9 mouse cellular contexts compared by ENCODE assay signal in the genomic region with DNA sequence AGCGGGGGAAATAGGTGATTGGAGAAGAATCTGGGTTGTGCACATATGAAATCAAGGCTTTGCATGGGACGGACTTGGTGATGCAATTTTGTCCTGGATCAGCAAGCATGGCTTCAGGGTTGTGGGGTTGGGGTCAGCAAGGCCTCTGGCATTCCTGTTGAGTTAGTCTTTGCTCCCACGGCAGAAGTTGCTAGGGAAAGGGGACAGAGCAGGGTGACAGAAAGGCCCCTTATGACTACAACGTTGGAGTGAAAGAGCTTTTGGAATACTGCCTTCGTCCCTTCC. TPM values are rescaled to one million over a fixed set of nuclear protein-coding genes. Genes with fewer than 3 reads are reported as not detected.
DNase-seq lines count a peak whose midpoint lies in the region; ATAC-seq and TF ChIP-seq lines count a peak whose summit lies in the region.
"Had no signal": no experiment of that assay in that cellular context is flagged by ENCODE, and none has a peak within 500 bp of the region (broad histone marks: within the 10 kb centered on the region; RNA-seq: fewer than 3 reads in every experiment).

No protein-coding gene starts in this region.

- no peaks in the 10 kb centered on the region for H3K27me3 ChIP-seq in lung, postnatal 0 days (replicated peaks; ENCODE audit: insufficient read depth, low read length)
- H3K27me3 ChIP-seq in limb, embryonic 14.5 days (ENCODE audit: control insufficient read depth, insufficient read depth, low read length): no peaks in the 10 kb centered on the region
- no peaks in the 10 kb centered on the region for H3K27me3 ChIP-seq in stomach, embryonic 14.5 days (ENCODE audit: control insufficient read depth, insufficient read depth, low read length)

- DNase-seq in cerebellum, adult 11 months: no peak
- DNase-seq in lung, postnatal 0 days (ENCODE audit: low spot score): no peak
- DNase-seq in lung, postnatal 25 days (ENCODE audit: low spot score): no peak
- no peak for DNase-seq in limb, embryonic 14.5 days (ENCODE audit: low spot score)
- no peak for DNase-seq in left cerebral cortex, postnatal 10 days (ENCODE audit: extremely low spot score in 1 of 2, low spot score in 2 of 2)
- no peak for DNase-seq in layer of hippocampus, postnatal 25 days (ENCODE audit: extremely low spot score in 1 of 2, low spot score in 1 of 2)
- DNase-seq: cerebellum, postnatal 36 days had no signal

- 48% methylated on average over 5 of the region's 5 CpGs for WGBS in lung, postnatal 0 days
- WGBS in limb, embryonic 14.5 days: 62% methylated on average over 5 of the region's 5 CpGs
- 60% methylated on average over 5 of the region's 5 CpGs for WGBS in stomach, embryonic 14.5 days

- no peaks in the 10 kb centered on the region for H3K9me3 ChIP-seq in lung, postnatal 0 days (ENCODE audit: low read length)
- H3K9me3 ChIP-seq in limb, embryonic 14.5 days (ENCODE audit: control insufficient read depth, low read length): no peaks in the 10 kb centered on the region
- no peaks in the 10 kb centered on the region for H3K9me3 ChIP-seq in stomach, embryonic 14.5 days (ENCODE audit: control insufficient read depth, low read depth, low read length)

- H3K4me1 ChIP-seq in lung, postnatal 0 days (ENCODE audit: insufficient read depth, low read depth, low read length): peaks cover 4% of the 10 kb centered on the region; the same call in 1 of the 2 replicates
- peaks cover 9% of the 10 kb centered on the region for H3K4me1 ChIP-seq in limb, embryonic 14.5 days (ENCODE audit: control insufficient read depth, insufficient read depth, low read length)
- peaks cover 8% of the 10 kb centered on the region; the same call in 1 of the 2 replicates for H3K4me1 ChIP-seq in stomach, embryonic 14.5 days (ENCODE audit: control insufficient read depth, insufficient read depth, low read length)

- H3K4me2 ChIP-seq in lung, postnatal 0 days (replicated peaks; ENCODE audit: low read depth, low read length): peak overlapping the region; percentile 58
- peak overlapping the region; percentile 68 for H3K4me2 ChIP-seq in limb, embryonic 14.5 days (replicated peaks; ENCODE audit: low read depth, low read length, severe bottlenecking)
- peak overlapping the region; percentile 45 for H3K4me2 ChIP-seq in stomach, embryonic 14.5 days (replicated peaks; ENCODE audit: low read depth, low read length)

- ATAC-seq in cerebellum, adult (ENCODE audit: insufficient number of reproducible peaks, low FRiP score, low TSS enrichment): peak; percentile 12; the same call in 1 of the 2 replicates
- no peak; the same call in 1 of the 2 replicates for ATAC-seq in lung, postnatal 0 days
- no peak for ATAC-seq in limb, embryonic 14.5 days (ENCODE audit: low FRiP score, low read depth)
- no peak for ATAC-seq in stomach, embryonic 14.5 days (ENCODE audit: insufficient number of reproducible peaks, insufficient read depth, low FRiP score, low read depth)

- H3K36me3 ChIP-seq in lung, postnatal 0 days (ENCODE audit: insufficient read depth, low read length): no peaks in the 10 kb centered on the region
- H3K36me3 ChIP-seq in limb, embryonic 14.5 days (ENCODE audit: control insufficient read depth, insufficient read depth, low read length): peaks cover 18% of the 10 kb centered on the region; the same call in 1 of the 2 replicates
- H3K36me3 ChIP-seq in stomach, embryonic 14.5 days (ENCODE audit: control insufficient read depth, insufficient read depth, low read length): peaks cover 4% of the 10 kb centered on the region; the same call in 1 of the 2 replicates

- intact Hi-C loops in left cerebral cortex, postnatal 10 days (cut with DNase I): no loop called here

- H3K9ac ChIP-seq in lung, postnatal 0 days (replicated peaks; ENCODE audit: low read depth): peak overlapping the region; percentile 33
- H3K9ac ChIP-seq in limb, embryonic 14.5 days (ENCODE audit: low read depth, low read length, severe bottlenecking): peak overlapping the region; percentile 67
- H3K9ac ChIP-seq in stomach, embryonic 14.5 days (replicated peaks; ENCODE audit: low read depth, low read length): peak overlapping the region; percentile 45; the same call in 1 of the 2 replicates

- TF ChIP-seq EP300 in lung, postnatal 0 days (IDR thresholded peaks at IDR 0.05): no peak

- peak overlapping the region; percentile 57 for H3K4me3 ChIP-seq in lung, postnatal 0 days (ENCODE audit: low read depth, low read length)
- peak overlapping the region; percentile 51 for H3K4me3 ChIP-seq in limb, embryonic 14.5 days (replicated peaks; ENCODE audit: low read length)
- peak overlapping the region; percentile 50 for H3K4me3 ChIP-seq in stomach, embryonic 14.5 days (ENCODE audit: low read depth, low read length)

- no peak for TF ChIP-seq POLR2A in limb, embryonic 14.5 days (IDR thresholded peaks at IDR 0.05; ENCODE audit: borderline replicate concordance, extremely low read depth, insufficient read depth, insufficient read length)

- TF ChIP-seq CTCF in lung, postnatal 0 days (IDR thresholded peaks at IDR 0.05): no peak

- peak overlapping the region; percentile 79 for H3K27ac ChIP-seq in lung, postnatal 0 days (ENCODE audit: low read length)
- H3K27ac ChIP-seq in limb, embryonic 14.5 days (replicated peaks; ENCODE audit: low read depth, low read length): peak overlapping the region; percentile 94
- peak overlapping the region; percentile 93 for H3K27ac ChIP-seq in stomach, embryonic 14.5 days (ENCODE audit: low read length)

RNA-seq across cellular contexts. Expression of a gene that starts 0.8 kb away (rescaled TPM):
- 54.5 TPM in 2 replicates for polyA plus RNA-seq in lung, postnatal 0 days (2015; fragmentation: Nextera tagmentation; extraction: Ambion mirVana)
- polyA plus RNA-seq in limb, embryonic 14.5 days (2012; rRNA removed): 23.4 and 27.9 TPM in 2 replicates
- polyA plus RNA-seq in limb, embryonic 14.5 days (2014; fragmentation: Nextera tagmentation; extraction: Ambion mirVana): 66.3 and 66.7 TPM in 2 replicates
- 78.2 and 79.1 TPM in 2 replicates for polyA plus RNA-seq in stomach, embryonic 14.5 days (2014; fragmentation: Nextera tagmentation; extraction: Ambion mirVana)
- total RNA-seq in left cerebral cortex, postnatal 10 days (2021): 10 to 100 TPM; 11.9 to 15.9 TPM
- total RNA-seq in layer of hippocampus, postnatal 25 days (2021): 10 to 100 TPM; 29.7 to 35.0 TPM

RNA-seq across cellular contexts. Expression of a gene that starts 26.5 kb away (rescaled TPM):
- 18.9 and 21.5 TPM in 2 replicates for polyA plus RNA-seq in lung, postnatal 0 days (2015; fragmentation: Nextera tagmentation; extraction: Ambion mirVana)
- 23.7 and 31.9 TPM in 2 replicates for polyA plus RNA-seq in limb, embryonic 14.5 days (2012; rRNA removed)
- 26.5 and 26.6 TPM in 2 replicates for polyA plus RNA-seq in limb, embryonic 14.5 days (2014; fragmentation: Nextera tagmentation; extraction: Ambion mirVana)
- 29.1 and 29.8 TPM in 2 replicates for polyA plus RNA-seq in stomach, embryonic 14.5 days (2014; fragmentation: Nextera tagmentation; extraction: Ambion mirVana)
- 10 to 100 TPM; 10.9 to 12.6 TPM for total RNA-seq in left cerebral cortex, postnatal 10 days (2021)
- 10 to 100 TPM; 12.0 to 16.9 TPM for total RNA-seq in layer of hippocampus, postnatal 25 days (2021)

RNA-seq across cellular contexts. Expression of a gene that starts 40.1 kb away (rescaled TPM):
- 575 and 592 TPM in 2 replicates for polyA plus RNA-seq in lung, postnatal 0 days (2015; fragmentation: Nextera tagmentation; extraction: Ambion mirVana)
- polyA plus RNA-seq in limb, embryonic 14.5 days (2012; rRNA removed): 876 and 1,182 TPM in 2 replicates
- 1,044 and 1,048 TPM in 2 replicates for polyA plus RNA-seq in limb, embryonic 14.5 days (2014; fragmentation: Nextera tagmentation; extraction: Ambion mirVana)
- polyA plus RNA-seq in stomach, embryonic 14.5 days (2014; fragmentation: Nextera tagmentation; extraction: Ambion mirVana): 1,014 and 1,021 TPM in 2 replicates
- total RNA-seq in left cerebral cortex, postnatal 10 days (2021): 100 to 1,000 TPM; 325 to 344 TPM
- total RNA-seq in layer of hippocampus, postnatal 25 days (2021): 100 to 1,000 TPM; 257 to 314 TPM

RNA-seq across cellular contexts. Expression of a gene that starts 52.7 kb away (rescaled TPM):
- polyA plus RNA-seq in lung, postnatal 0 days (2015; fragmentation: Nextera tagmentation; extraction: Ambion mirVana): 2.2 and 2.8 TPM in 2 replicates
- polyA plus RNA-seq in limb, embryonic 14.5 days (2012; rRNA removed): 0.12 and 0.36 TPM in 2 replicates
- polyA plus RNA-seq in limb, embryonic 14.5 days (2014; fragmentation: Nextera tagmentation; extraction: Ambion mirVana): 0.28 and 0.32 TPM in 2 replicates
- polyA plus RNA-seq in stomach, embryonic 14.5 days (2014; fragmentation: Nextera tagmentation; extraction: Ambion mirVana): 0.70 and 1.2 TPM in 2 replicates
- total RNA-seq in left cerebral cortex, postnatal 10 days (2021): under 1 TPM; 0.41 to 0.47 TPM
- under 1 TPM; 0.42 to 0.69 TPM for total RNA-seq in layer of hippocampus, postnatal 25 days (2021)
